Mouse (Mus musculus) kidney, postnatal 0 days (tissue): ENCODE results near the gene Fes. TPM values are rescaled to one million over a fixed set of nuclear protein-coding genes. Genes with fewer than 3 reads are reported as not detected.

Experiments
- ATAC-seq: fragments of 200-750 bp; cut with Nextera tagmentation; replicated peaks from 2 replicates; pipeline ENCODE4 v1.8.0; 2017; ENCODE audit warnings: low read depth, moderate number of reproducible peaks, moderate TSS enrichment, moderate library complexity; ENCODE audit not compliant: low FRiP score
- DNase-seq: peaks from one replicate; pipeline ENCODE4 v3.0.0-alpha.2; 2016; ENCODE audit warnings: low spot score
- H3K27ac ChIP-seq: fragments of 300-500 bp; sonication (generic); 2 replicates; pipeline ENCODE4 v1.5.1; 2014; ENCODE audit warnings: mild to moderate bottlenecking
- H3K27me3 ChIP-seq: fragments of 300-500 bp; sonication (generic); 2 replicates; pipeline ENCODE4 v1.6.1; 2014; ENCODE audit warnings: low read length, mixed read lengths; ENCODE audit not compliant: insufficient read depth
- H3K36me3 ChIP-seq: fragments of 300-500 bp; sonication (generic); 2 replicates; pipeline ENCODE4 v1.6.1; 2014; ENCODE audit warnings: low read length, mixed read lengths; ENCODE audit not compliant: insufficient read depth
- H3K4me1 ChIP-seq: fragments of 300-500 bp; sonication (generic); replicated peaks from 2 replicates; pipeline ENCODE4 v1.6.1; 2014; ENCODE audit warnings: antibody characterized with exemption, low read length, mixed read lengths; ENCODE audit not compliant: insufficient read depth
- H3K4me2 ChIP-seq: fragments of 300-500 bp; sonication (generic); 2 replicates; pipeline ENCODE4 v1.6.1; 2014; ENCODE audit warnings: mild to moderate bottlenecking, low read length, moderate library complexity, mixed read lengths
- H3K4me3 ChIP-seq: fragments of 300-500 bp; sonication (generic); replicated peaks from 2 replicates; pipeline ENCODE4 v1.5.1; 2014; ENCODE audit warnings: low read depth, low read length
- H3K9ac ChIP-seq: fragments of 300-500 bp; sonication (generic); 2 replicates; pipeline ENCODE4 v1.6.1; 2014; ENCODE audit warnings: low read depth, low read length
- H3K9me3 ChIP-seq: fragments of 300-500 bp; sonication (generic); replicated peaks from 2 replicates; pipeline ENCODE4 v1.6.1; 2016; ENCODE audit warnings: low read length, inconsistent platforms, mixed read lengths
- CTCF ChIP-seq: IDR thresholded peaks from 2 replicates; pipeline ENCODE4 v1.5.1; 2016; ENCODE audit warnings: antibody characterized with exemption, low read depth, mild to moderate bottlenecking, moderate library complexity
- WGBS: fragments of 180-500 bp; shearing (Covaris S2); extraction: QIAGEN DNeasy Blood & Tissue Kit; methylation state at CpG from one replicate; pipeline ENCODE4 v1.1.7; 2014; 5-methylcytosine and 5-hydroxymethylcytosine counted together
- polyA plus RNA-seq: library from polyadenylated mRNA; unstranded; fragments of >200 nt; fragmentation: Nextera tagmentation; extraction: Ambion mirVana; gene quantifications from 2 replicates; pipeline ENCODE4 v1.2.1, GENCODE M21; 2015

Fes gene
- polyA plus RNA-seq, 1 experiment from 2014 or later = 12.4 TPM

DNA sequence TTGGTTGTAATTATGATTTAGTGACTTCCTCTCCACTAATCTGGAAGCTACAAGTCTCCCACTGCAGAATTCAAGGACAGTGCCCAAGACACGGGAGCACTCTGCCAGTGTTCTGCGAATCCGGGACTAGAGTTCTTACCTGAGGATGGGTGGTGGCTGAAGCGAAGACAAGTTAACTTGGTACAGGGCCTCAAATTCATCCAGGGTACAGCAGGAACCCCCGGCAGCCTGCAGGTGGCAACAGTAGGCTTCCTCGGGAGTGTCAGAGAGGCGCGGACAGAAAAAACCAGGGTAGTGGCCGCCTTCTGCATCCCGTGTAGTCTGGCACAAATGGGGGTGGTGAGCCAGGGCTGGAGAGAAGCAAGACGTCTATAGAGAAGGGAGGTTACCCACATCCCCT lies 47.0 kb downstream of the Fes start, which contains the start of gene Unc45a:
Gene Unc45a, minus strand, starts transcription at position 213 of the 400 bp plus-strand sequence.
- peak; percentile 50; the same call in 1 of the 2 replicates for ATAC-seq
- Histone ChIP-seq H3K27ac (peak within 1 kb of the TSS; percentile 89), H3K4me1 (peaks cover 15% of the 10 kb centered on the region), H3K27me3 (no peaks in the 10 kb centered on the region), H3K9ac (peak within 1 kb of the TSS; percentile 60), H3K4me2 (peak within 1 kb of the TSS; percentile 76), H3K4me3 (peak within 1 kb of the TSS; percentile 63), H3K9me3 (no peaks in the 10 kb centered on the region), H3K36me3 (peaks cover 16% of the 10 kb centered on the region)
- peak; percentile 82 for TF ChIP-seq CTCF
- WGBS = 1% methylated on average over 11 of the region's 11 CpGs
- DNase-seq = peak; percentile 94

DNA sequence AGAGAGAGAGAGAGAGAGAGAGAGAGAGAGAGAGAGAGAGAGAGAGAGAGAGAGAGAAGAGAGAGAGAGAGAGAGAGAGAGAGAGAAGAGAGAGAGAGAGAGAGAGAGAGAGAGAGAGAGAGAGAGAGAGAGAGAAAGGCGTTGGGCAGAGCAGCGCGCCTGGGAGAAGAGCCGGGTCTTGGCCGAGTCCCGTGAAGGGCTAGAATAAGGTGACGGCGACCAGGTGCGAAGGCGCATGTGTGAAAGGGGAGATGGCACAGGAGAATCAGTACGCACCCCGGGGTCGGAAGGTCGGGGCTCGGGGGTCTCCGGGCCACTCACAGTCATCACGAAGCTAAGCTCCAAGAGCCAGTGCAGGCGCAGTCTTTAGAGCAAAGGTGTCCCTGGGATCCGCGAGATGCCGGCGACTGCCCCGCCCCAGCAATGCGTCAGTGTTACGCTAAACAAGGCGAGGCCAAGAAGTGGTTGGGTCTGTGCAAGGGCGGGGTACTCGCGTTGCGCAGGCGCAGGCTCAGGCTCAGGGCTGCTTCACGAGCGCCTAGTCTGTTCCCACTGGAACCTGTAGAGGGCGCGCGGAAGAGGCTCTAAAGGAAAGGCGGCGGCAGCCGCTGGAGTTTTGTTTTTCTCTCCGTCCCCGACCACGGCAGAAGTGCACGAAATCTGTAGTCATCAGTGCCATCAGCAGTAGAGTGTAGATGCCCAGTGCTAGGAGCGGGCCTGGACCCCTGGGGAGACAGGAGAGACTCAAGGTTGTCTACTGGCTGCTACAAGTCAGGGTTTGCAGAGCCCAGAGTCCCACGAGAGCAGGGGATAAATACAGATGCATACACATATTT lies 47.7 kb downstream of the Fes start:
- H3K4me2 ChIP-seq = peak overlapping the region; percentile 76
- H3K9me3 ChIP-seq = no peaks in the 10 kb centered on the region
- peak overlapping the region; percentile 61 for H3K9ac ChIP-seq
- TF ChIP-seq CTCF = peak; percentile 86
- H3K4me3 ChIP-seq = peak overlapping the region; percentile 63
- H3K27me3 ChIP-seq = no peaks in the 10 kb centered on the region
- DNase-seq (peak; percentile 98), ATAC-seq (peak; percentile 96)
- peaks cover 21% of the 10 kb centered on the region for H3K36me3 ChIP-seq
- peak overlapping the region; percentile 89 for H3K27ac ChIP-seq
- peaks cover 15% of the 10 kb centered on the region for H3K4me1 ChIP-seq
- whole genome bisulfite sequencing = under 1% methylated on average over 45 of the region's 45 CpGs

DNA sequence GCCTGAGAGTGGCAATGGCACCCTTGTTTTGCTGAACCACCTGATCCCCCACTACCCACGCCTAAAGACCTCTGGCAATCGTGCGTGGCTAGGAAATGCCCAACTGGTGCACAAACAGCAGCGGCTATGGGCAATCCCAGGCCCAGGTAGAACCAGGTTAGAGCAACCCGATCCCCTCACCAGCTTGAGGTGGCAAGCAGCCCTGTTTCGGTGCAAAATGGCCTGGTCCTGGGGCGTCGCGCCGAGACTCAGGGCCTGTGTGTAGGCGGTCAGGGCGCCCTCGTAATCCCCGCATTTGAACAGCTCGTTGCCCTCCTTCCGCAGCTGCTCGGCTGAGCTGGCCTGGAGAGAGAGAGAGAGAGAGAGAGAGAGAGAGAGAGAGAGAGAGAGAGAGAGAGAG lies 48.4 kb downstream of the Fes start:
- Histone ChIP-seq H3K27ac (0 out of 2 replicates have a peak overlapping the region, but pooled peaks have one; percentile 37), H3K4me1 (peaks cover 15% of the 10 kb centered on the region), H3K4me3 (peak overlapping the region; percentile 63), H3K9me3 (no peaks in the 10 kb centered on the region), H3K36me3 (peaks cover 27% of the 10 kb centered on the region), H3K27me3 (no peaks in the 10 kb centered on the region), H3K9ac (peak overlapping the region; percentile 61), H3K4me2 (peak overlapping the region; percentile 76)
- no peak for ATAC-seq
- peak; percentile 39 for DNase-seq
- 6% methylated on average over 17 of the region's 17 CpGs for WGBS
- no peak for TF ChIP-seq CTCF

DNA sequence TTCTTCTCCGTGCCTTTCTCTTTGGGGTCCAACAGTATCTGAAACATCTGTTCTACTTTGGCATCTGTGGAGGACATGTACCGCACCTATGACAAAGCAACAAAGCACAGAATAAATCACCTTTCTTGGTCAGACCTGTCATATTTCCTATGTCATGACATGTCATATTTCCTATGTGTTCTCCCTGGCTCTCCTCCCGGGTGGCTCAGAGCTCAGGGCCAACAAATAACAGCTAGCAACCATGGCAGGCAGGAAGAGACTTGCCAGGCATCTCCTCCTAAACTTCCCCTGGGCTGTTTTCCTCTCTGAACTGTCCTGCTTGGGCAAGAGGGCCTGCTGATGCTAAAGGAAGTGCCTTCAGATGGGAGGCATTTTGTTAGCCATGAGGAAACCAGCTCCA lies 50.8 kb downstream of the Fes start:
- Histone ChIP-seq H3K36me3 (peaks cover 44% of the 10 kb centered on the region), H3K4me3 (no peak overlapping the region), H3K4me1 (peaks cover 4% of the 10 kb centered on the region; the same call in 1 of the 2 replicates), H3K4me2 (no peak overlapping the region), H3K27ac (no peak overlapping the region), H3K9ac (no peak overlapping the region), H3K27me3 (no peaks in the 10 kb centered on the region), H3K9me3 (no peaks in the 10 kb centered on the region)
- TF ChIP-seq CTCF = no peak
- ATAC-seq = no peak
- 83% methylated on average over 3 of the region's 3 CpGs for WGBS
- no peak for DNase-seq

DNA sequence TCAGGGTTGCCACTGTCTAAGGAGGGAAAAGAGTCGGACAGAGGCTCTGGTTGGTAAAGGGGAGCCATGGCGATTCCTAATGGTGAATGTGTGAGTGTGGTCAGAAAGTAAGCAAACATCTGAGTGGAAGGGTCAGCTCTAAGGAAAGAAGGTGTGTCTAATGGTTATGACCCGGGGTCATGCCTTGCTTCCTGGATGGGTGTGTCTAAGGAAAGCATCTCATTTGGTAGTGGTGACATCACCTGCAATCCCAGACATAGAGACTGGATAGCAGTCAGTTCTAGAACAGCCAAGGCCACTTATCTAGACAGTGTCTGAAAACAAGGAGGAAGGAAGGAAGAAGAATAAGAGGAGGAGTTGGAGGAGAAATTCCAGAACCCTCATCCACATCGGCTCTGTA lies 52.9 kb downstream of the Fes start:
- Histone ChIP-seq H3K36me3 (peaks cover 62% of the 10 kb centered on the region), H3K9me3 (no peaks in the 10 kb centered on the region), H3K4me3 (no peak overlapping the region), H3K9ac (no peak overlapping the region), H3K27me3 (no peaks in the 10 kb centered on the region), H3K4me2 (no peak overlapping the region), H3K4me1 (peaks cover 4% of the 10 kb centered on the region; the same call in 1 of the 2 replicates), H3K27ac (no peak overlapping the region)
- no peak for ATAC-seq
- 87% methylated on average over 4 of the region's 4 CpGs for WGBS
- DNase-seq = no peak
- no peak for TF ChIP-seq CTCF

DNA sequence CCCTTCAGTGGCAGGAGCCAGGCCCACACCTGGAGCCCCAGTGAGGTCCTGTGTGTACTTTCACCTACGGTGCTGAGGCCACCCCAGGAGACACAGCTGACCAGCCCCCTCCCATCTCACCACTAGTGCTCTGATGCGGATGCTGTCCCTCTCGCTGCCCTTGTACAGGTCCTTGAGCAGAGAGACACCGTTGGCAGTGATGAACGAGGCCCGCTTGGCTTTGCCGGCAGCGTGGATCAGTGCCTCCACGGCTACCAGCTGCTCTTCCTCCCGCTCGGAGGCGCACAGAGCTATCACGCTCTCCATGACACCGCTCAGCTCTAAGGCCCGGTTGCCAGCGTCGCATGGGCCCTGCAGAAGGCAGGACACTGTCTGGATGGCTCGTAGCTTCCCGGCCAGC lies 56.3 kb downstream of the Fes start:
- TF ChIP-seq CTCF = no peak
- H3K4me1 ChIP-seq = no peaks in the 10 kb centered on the region

More for the DNA sequence above, 56.3 kb downstream of the Fes start:
- Histone ChIP-seq H3K4me3 (no peak overlapping the region), H3K4me2 (no peak overlapping the region), H3K27ac (no peak overlapping the region), H3K27me3 (no peaks in the 10 kb centered on the region), H3K36me3 (peaks cover 80% of the 10 kb centered on the region), H3K9me3 (no peaks in the 10 kb centered on the region), H3K9ac (no peak overlapping the region)
- WGBS = 84% methylated on average over 19 of the region's 19 CpGs
- no peak for ATAC-seq
- no peak for DNase-seq
